Mouse (Mus musculus) lung, postnatal 36 days (tissue): Measurements from ENCODE around the gene Gm17521.
"Not testable (repeated sequence)": the region's sequence is repeated elsewhere in the genome, so short reads cannot be mapped to it uniquely, and the experiment has no call there.

ENCODE experiments used
- DNase-seq: peaks from one replicate; pipeline ENCODE4 v3.0.0; 2022; ENCODE audit warnings: mixed read lengths

Gm17521 gene

GRCm38 (mm10) chrX:123029569-123029968 lies at the start of gene Gm17521:
Gene Gm17521 (minus strand): TSS chrX:123029669.
- DNase-seq: not testable (repeated sequence)

GRCm38 (mm10) chrX:123043956-123044355 lies 14.5 kb upstream of the Gm17521 start:
- DNase-seq: no peak

- DNase-seq: no peak
Measured at GRCm38 (mm10) chrX:123043516-123043915, 14.0 kb upstream of the Gm17521 start.
